Mouse (Mus musculus) sigmoid colon, adult 10 weeks (tissue): ENCODE data around the gene Tm6sf1. TPM values are rescaled to one million over a fixed set of nuclear protein-coding genes. Genes with fewer than 3 reads are reported as not detected.

Source experiments
- polyA plus RNA-seq: library from polyadenylated mRNA; stranded (reverse); fragments of 350-450 nt; fragmentation: Illumina TruSeq; extraction: RNeasy Lipid Tissue Mini Kit (QIAGEN cat#74804); gene quantifications from one replicate; pipeline ENCODE4 v1.2.3, GENCODE M21; 2014; ENCODE audit warnings: low read depth, low replicate concordance

The Tm6sf1 gene
- 18.3 TPM for polyA plus RNA-seq

DNA sequence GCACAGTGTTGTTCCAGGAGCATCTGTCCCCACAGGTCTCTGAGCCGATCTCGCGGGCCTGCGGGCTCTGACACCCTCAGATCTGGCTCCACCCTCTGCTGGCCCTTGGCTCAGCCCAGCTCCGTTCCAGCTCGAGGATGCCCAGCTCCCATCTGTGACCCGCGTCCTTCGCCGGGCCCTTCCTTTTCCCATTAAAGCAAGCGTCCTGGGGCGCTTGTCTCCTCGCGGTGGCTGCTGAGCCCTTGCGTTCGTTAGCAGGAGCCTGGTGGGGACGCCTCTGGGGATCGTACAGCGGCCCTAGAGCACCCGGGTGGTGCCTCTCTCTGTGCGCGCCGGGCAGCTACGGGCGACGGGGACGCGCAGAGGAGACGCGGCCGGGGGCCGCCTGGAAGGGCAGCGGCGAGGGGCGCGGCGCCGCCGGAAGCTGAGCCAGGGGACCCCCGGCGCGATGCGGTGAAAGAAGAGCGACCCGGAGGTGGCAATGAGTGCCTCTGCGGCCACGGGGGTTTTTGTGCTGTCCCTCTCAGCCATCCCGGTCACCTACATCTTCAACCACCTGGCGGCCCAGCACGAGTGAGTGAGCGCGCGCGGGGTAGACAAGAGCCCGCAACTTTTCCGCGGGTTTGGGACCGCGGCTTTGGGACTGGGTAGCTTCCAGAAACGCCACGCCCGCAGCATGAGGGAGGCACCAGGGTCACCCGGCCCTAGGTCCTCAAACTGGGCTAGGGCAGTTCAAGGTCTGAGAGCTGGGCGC lies at the start of gene Tm6sf1:
Gene Tm6sf1 (plus strand): TSS at position 34 of the 754 bp plus-strand sequence.

DNA sequence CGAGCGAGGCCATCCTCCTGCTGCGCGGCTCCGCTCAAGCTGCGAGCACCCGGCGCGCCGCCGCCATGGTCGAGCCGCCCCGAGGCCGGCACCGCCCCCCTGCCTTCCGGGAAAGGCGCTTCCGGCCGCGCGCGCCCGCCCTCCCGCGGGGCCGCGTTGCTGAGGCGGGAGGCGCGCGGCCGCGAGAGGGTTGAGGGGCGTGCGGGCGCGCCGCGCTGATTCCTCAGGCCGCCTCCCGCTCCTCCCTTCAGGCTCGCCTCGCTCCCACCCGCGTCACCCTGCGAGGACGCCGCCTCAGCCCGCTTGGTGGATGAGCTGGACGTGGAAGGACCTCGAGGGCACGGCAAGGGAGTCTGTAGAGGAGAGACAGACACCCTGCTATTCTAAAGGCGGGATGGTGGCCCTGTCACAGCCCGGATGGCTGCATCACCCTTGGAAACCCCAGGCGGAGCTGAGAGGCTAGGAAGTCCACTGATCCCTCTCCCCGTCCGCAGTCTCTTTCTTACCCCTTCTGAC lies 29.4 kb upstream of the Tm6sf1 start, which contains the start of gene Btbd1:
Gene Btbd1 (minus strand): TSS at position 53 of the 516 bp plus-strand sequence.

DNA sequence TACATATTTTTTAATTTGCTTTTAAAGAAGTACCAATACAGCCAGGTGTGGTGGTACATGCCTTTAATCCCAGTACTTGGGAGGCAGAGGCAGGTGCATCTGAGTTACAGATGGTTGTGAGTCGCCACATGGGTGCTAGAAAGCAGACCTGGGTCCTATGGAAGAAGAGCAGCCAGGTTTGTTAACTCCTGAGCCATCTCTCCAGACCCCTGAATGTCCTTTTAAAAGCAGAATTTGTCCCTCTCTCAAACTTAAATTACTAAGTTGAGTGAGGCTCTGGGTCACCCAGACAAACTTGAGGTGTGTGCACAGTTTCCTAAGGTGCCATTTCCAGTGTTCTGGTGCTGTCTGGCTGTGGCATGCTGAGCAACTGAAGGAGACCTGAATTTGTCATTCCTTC lies 3.1 kb upstream of the Tm6sf1 start, which contains the start of gene Gm10160:
Gene Gm10160 (minus strand): TSS at position 101 of the 400 bp plus-strand sequence.

Other genes starting within 250 kb of the Tm6sf1 start
- gene Homer2, start 151.5 kb upstream of the Tm6sf1 start, polyA plus RNA-seq = 15.6 TPM
- 266 TPM for gene Ramac, start 96.1 kb upstream of the Tm6sf1 start, polyA plus RNA-seq
- 5.6 TPM for gene 3110040N11Rik, start 69.5 kb upstream of the Tm6sf1 start, polyA plus RNA-seq
- gene Btbd1, start 29.6 kb upstream of the Tm6sf1 start, polyA plus RNA-seq = 276 TPM
- not detected for gene Gm10160, start 3.2 kb upstream of the Tm6sf1 start, polyA plus RNA-seq
- 19.0 TPM for gene Hdgfl3, start 75.5 kb downstream of the Tm6sf1 start, polyA plus RNA-seq
- gene Bnc1, start 133.3 kb downstream of the Tm6sf1 start, polyA plus RNA-seq = 0.44 TPM